Mouse (Mus musculus): Measurements from ENCODE around the gene Fam189b.

Fam189b gene

GRCm38 (mm10) chr3:89206079-89206478 lies 23.1 kb downstream of the Fam189b start:
- no peak for DNase-seq (ENCODE audit: low spot score in 2 of 2)

GRCm38 (mm10) chr3:89206695-89207094 lies 23.8 kb downstream of the Fam189b start:
- no peak for DNase-seq (ENCODE audit: low spot score in 2 of 2)

DNA sequence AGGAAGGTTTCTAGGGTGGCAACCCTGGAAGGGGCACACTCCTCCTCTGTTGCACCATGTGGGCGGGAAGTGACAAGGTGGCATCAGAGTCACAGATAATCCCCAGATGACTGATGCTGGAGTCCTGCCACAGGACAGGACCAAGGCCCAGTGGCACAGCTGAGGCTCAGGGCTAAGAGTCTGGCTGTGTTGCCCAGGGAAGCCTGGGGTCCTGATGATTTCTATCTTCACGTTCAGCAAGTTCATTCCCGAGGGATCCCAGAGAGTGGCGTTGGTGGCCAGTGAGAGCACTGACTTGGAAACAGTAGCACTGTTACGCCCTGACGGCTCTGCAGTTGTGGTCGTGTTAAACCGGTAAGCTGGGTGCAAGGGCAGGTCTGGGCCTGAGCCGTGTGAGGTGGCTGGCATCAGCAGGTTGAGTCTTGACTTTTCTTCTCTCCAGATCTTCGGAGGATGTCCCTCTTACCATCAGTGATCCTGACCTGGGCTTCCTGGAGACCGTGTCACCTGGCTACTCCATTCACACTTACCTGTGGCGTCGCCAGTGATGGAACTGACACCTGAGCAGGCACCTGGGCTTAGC lies 25.2 kb downstream of the Fam189b start:
- no peak for DNase-seq (ENCODE audit: low spot score in 2 of 2)

GRCm38 (mm10) chr3:89208736-89209135 lies 25.8 kb downstream of the Fam189b start:
- no peak for DNase-seq (ENCODE audit: low spot score in 2 of 2)

DNA sequence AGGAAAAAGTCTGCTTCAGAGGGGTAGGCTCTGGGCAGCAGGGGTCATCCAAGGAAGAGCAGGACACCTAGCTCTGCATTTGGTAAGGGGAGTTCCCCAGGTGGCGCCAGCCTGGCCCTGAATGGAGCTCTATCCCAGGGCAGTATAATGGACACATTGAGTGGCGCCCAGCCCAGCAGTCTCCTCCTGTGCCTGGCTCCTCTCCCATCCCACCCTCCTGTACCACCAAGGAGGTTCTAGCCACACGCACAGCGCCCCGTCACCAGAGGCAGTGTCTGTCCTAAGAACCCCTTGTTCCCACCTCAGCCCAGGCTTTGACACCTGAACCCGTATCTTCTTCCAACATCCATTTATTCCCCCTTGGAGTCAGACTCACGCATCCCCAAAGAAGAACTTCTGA lies 26.8 kb downstream of the Fam189b start:
- no peak for DNase-seq (ENCODE audit: low spot score in 2 of 2)

- no peak for DNase-seq (ENCODE audit: low spot score in 2 of 2)
Observed at GRCm38 (mm10) chr3:89210162-89210561, 27.2 kb downstream of the Fam189b start.

DNA sequence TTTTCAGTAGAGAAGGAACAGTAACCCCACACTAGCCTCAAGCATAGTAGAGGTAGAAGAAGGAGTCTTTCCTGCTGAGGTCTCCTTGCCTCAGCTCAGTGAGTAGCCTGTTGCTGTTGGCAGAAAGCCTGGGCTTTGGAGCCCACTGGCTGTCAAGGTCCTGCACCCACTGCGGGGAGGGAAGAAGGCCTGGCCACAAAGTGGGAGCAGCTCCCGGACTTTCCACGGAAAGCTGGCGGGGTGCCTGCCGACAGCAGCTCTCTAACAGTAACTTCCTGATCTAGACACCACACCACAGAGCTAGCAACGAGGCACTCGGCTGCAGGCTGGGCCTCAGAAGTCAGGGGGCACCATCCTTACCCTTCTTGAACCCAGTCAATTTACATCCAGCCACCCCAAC lies 27.8 kb downstream of the Fam189b start:
- no peak for DNase-seq (ENCODE audit: low spot score in 2 of 2)

- peak; percentile 96 for DNase-seq (ENCODE audit: low spot score in 2 of 2)
Observed at GRCm38 (mm10) chr3:89213803-89214530, 31.0 kb downstream of the Fam189b start.

GRCm38 (mm10) chr3:89214681-89215411 lies 31.9 kb downstream of the Fam189b start, which contains the start of gene Thbs3:
Thbs3 (plus strand) TSS chr3:89215180.
- peak; percentile 48 to 63 for DNase-seq (ENCODE audit: low spot score in 2 of 2)

DNA sequence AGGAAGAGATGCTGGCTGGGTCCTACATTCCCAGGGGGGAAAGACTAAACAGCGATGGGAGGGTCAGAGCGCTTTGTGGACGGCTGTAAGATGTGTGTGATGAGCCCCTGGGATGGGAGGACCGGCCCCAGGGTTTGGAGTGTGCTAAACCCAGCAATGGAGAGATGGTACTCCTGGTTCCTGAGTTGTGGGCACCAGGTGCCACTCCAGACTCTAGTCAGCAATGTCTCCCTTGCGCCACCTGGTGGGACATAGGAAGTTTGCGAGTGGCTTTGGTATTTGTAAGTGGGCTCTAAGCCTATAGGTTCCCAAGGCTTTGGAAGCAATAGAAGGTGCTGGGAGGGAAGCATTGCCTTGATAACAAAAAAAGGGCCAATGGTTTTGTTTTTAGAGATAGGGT lies 32.9 kb downstream of the Fam189b start:
- DNase-seq (ENCODE audit: low spot score in 2 of 2): peak; percentile 92

DNA sequence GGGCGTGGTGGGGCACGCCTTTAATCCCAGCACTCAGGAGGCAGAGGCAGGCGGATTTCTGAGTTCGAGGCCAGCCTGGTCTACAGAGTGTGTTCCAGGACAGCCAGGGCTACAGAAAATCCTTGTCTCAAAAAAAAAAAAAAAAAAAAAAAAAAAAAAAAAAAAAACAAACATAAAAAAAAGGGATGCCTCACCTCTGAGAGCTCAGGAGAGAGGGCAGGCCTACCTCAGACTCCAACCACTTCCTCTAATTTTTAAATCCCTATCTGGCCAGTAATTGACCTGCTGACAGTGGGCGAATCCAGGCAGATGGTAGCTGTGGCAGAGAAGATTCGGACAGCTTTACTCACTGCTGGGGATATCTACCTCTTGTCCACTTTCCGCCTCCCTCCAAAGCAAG lies 33.5 kb downstream of the Fam189b start:
- peak in 1 of 2 experiments; percentile 19 for DNase-seq (ENCODE audit: low spot score in 2 of 2)

DNA sequence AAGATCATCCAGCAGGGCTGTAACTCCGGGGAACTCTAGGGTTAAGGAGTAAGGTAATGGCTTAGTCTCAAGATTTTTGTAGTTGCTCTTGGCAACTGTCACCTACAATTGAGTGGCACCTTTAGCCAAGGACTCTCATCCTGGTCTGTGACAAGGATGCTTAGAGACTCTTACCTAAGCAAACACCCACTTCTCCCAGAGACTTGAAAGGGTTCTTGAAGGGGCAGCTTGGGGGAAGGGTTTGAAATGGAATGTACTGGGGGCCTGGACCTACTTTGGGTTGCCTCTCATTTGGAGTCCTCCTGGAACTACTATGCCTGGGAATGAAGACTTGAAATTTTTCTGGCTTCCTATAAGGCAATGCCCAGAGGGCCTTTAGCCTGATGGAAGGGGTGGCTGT lies 35.3 kb downstream of the Fam189b start:
- DNase-seq (ENCODE audit: low spot score in 2 of 2): no peak

GRCm38 (mm10) chr3:89219546-89219945 lies 36.6 kb downstream of the Fam189b start:
- DNase-seq (ENCODE audit: low spot score in 2 of 2): no peak

- DNase-seq (ENCODE audit: low spot score in 2 of 2): no peak
Observed at GRCm38 (mm10) chr3:89221167-89221566, 38.2 kb downstream of the Fam189b start.

DNA sequence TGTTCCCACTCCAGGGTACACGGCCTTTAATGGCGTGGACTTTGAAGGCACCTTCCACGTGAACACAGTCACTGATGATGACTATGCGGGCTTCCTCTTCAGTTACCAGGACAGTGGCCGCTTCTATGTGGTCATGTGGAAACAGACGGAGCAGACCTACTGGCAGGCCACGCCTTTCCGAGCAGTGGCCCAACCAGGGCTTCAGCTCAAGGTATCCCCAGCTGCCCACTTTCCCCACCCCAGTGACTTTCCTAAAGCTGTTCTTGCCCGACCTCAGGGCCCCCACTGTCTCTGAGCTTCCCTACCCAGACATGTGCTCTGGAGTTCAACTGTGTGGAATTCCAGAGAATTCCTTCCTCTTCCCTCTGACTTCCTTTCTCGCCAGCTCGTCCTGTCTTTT lies 41.9 kb downstream of the Fam189b start:
- DNase-seq (ENCODE audit: low spot score in 2 of 2): no peak

- DNase-seq (ENCODE audit: low spot score in 2 of 2): no peak
Observed at GRCm38 (mm10) chr3:89225321-89225815, 42.4 kb downstream of the Fam189b start.

DNA sequence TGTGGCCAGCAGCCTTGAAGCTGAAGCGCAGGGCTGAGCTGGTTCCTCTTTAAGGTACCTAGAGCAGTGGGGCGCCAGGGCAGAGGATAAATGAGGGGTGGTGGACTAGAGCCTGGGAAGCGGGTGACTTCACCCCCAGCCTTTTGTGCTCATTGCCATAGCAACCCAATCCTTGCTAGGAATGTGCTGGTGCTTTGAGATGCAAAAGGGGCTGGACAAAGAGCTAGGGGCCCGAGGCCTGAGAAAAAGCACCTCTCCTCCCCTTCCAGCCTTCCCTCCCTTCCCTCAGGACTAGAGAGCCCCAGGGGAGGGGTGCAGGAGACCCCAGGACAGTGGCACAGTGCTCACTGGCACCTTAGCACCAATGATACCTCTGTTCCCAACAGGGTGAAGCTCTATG lies 43.0 kb downstream of the Fam189b start:
- peak; percentile 76 to 85 for DNase-seq (ENCODE audit: low spot score in 2 of 2)

- no peak for DNase-seq (ENCODE audit: low spot score in 2 of 2)
Observed at GRCm38 (mm10) chr3:89226361-89226760, 43.4 kb downstream of the Fam189b start.

GRCm38 (mm10) chr3:89226900-89227299 lies 44.0 kb downstream of the Fam189b start, which contains the start of gene Mtx1:
Mtx1 (minus strand) TSS chr3:89227088.
- no peak for DNase-seq (ENCODE audit: low spot score in 2 of 2)

GRCm38 (mm10) chr3:89227307-89228179 lies 44.6 kb downstream of the Fam189b start:
- DNase-seq (ENCODE audit: low spot score in 2 of 2): peak; percentile 96 to 97

GRCm38 (mm10) chr3:89228180-89228549 lies 45.2 kb downstream of the Fam189b start:
- DNase-seq (ENCODE audit: low spot score in 2 of 2): peak; percentile 84 to 90

GRCm38 (mm10) chr3:89228836-89229235 lies 45.9 kb downstream of the Fam189b start, which contains the start of gene Muc1:
Muc1 (plus strand) TSS chr3:89229057.
- no peak for DNase-seq (ENCODE audit: low spot score in 2 of 2)
